Mouse (Mus musculus): ENCODE measurements around the gene Slc7a1. TPM values are rescaled to one million over a fixed set of nuclear protein-coding genes. Genes with fewer than 3 reads are reported as not detected.

The Slc7a1 gene
- total RNA-seq, 2 experiments from 2014 or later = 15.3 to 36.0 TPM

- no peak for ATAC-seq (replicated peaks; ENCODE audit: poor library complexity)
Measured at GRCm38 (mm10) chr5:148371375-148371774, 28.3 kb downstream of the Slc7a1 start.

GRCm38 (mm10) chr5:148370624-148371023 lies 29.1 kb downstream of the Slc7a1 start:
- ATAC-seq (replicated peaks; ENCODE audit: poor library complexity) = peak; percentile 79

GRCm38 (mm10) chr5:148369178-148369577 lies 30.5 kb downstream of the Slc7a1 start:
- 0 out of 2 replicates have a peak, but pooled peaks have one; percentile 30 for ATAC-seq (replicated peaks; ENCODE audit: poor library complexity)

DNA sequence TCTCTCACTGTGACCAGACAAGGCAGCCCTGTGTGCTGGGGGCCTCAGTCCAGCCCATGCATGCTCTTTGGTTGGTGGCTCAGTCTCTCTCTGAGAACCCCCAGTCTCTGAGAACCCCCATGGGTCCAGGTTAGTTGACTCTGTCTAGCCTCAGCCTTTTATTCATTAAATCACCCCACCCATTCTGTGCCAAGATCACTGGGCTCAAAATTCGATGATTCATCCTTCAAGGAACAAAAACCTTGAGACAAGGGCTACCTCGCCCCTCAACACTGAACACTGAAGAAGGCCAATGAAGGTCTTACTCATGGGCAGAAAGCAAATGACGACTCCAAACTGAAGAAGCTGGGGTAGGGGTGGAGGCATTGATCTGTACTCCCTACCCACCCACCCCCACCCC lies 31.9 kb downstream of the Slc7a1 start:
- no peak for ATAC-seq (replicated peaks; ENCODE audit: poor library complexity)

DNA sequence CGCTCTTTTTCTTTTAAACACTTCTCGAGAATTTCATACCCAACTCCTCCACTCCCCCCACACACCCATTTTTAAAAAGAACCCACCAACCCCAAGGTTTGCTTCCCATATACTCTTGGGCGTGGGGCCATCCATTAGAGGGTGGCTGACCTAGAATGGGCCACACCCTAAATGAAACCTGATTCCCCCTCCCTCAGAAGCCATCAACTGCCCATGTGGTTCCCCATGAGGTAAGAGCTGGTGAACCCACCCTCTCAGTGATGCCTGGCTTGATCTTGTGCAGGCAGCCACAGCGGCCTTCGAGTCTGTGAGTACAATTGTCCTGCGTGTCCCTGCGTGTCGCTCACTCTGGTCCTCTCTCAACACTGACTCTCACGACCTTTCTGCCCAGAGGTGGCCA lies 33.2 kb downstream of the Slc7a1 start:
- ATAC-seq (replicated peaks; ENCODE audit: poor library complexity) = no peak

GRCm38 (mm10) chr5:148363441-148364113 lies 36.1 kb downstream of the Slc7a1 start:
- ATAC-seq (replicated peaks; ENCODE audit: poor library complexity) = peak; percentile 81

- ATAC-seq (replicated peaks; ENCODE audit: poor library complexity) = no peak
Measured at GRCm38 (mm10) chr5:148362296-148362695, 37.4 kb downstream of the Slc7a1 start.

- ATAC-seq (replicated peaks; ENCODE audit: poor library complexity) = no peak
Measured at GRCm38 (mm10) chr5:148361759-148362010, 38.0 kb downstream of the Slc7a1 start.

DNA sequence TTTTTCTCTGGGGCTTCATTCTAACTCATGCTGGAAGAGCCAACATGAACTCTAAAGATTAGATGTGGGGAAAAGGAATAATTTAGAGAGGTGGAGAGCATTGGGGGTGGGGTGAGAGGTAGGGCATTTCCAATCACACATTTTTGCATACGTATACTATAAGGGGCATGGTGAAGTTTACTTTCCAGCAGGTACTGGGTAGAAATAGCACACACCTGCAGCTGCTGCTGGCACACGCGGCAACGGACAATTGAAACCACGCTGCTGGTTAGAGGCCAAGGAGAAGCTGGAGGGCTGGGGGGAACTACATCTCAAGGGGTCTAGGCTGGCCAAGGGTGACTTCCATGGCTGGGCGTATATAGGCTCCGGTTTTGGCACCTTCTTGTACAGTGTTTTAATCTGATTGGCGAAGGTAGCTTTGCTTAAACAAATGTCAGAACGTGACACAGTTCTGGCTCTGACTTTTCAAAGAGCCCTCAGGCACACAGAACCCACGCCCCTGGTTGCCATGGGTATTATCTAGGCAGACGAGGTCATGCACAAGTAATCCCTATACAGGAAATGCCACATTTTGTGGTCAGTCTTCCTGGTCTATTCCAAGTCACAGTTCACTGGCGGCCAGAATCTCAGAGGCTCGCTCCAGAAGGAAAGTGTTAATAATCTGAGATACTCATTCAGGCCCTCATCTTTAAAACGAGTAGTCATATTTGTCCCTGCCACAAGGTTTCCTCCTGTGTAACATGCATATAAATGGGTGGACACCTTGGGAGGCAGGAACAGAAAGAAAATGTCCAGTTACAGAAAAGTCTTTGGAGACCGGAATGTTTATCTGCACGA lies 38.6 kb downstream of the Slc7a1 start:
- peak; percentile 59 for ATAC-seq (replicated peaks; ENCODE audit: poor library complexity)

DNA sequence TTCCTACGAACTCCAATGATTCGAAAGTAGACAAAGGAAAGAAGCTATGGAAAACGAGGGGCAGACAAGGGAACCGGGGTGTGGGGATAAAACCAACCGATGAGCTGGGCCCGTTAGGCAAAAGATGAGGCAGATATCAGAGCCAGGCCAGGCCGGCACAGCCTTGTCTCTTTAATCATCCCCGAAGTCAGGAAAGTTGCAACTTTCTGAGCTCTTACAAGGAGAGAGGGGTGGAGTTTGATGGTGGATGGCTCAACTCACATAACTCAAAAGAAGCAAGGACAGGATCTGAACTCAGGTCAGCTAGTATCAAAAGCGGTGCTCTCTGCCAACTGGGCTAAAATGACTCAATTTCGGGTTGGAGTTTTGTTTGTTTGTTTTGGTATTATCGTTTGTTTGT lies 40.6 kb downstream of the Slc7a1 start:
- ATAC-seq (replicated peaks; ENCODE audit: poor library complexity) = no peak

- ATAC-seq (replicated peaks; ENCODE audit: poor library complexity) = no peak
Measured at GRCm38 (mm10) chr5:148357168-148357567, 42.5 kb downstream of the Slc7a1 start.

DNA sequence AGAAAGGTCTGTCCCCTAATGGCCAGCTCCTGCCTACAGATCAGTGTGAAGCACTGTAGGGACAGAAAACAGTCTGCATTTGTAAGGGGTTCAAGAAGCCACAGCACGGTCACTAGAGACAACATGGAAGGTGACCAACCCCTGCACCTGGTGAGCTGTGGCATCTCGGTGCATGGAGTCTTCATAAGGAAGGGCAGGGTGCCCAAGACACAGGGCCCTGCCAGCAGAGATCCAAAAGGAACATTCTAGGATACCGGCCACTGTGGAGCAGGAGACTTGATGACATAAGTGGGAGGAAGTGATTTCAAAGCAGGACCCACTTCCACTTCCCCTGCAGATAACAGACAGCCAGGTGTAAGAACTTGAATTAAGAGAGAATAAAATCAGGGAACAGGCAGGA lies 43.9 kb downstream of the Slc7a1 start:
- no peak for ATAC-seq (replicated peaks; ENCODE audit: poor library complexity)

DNA sequence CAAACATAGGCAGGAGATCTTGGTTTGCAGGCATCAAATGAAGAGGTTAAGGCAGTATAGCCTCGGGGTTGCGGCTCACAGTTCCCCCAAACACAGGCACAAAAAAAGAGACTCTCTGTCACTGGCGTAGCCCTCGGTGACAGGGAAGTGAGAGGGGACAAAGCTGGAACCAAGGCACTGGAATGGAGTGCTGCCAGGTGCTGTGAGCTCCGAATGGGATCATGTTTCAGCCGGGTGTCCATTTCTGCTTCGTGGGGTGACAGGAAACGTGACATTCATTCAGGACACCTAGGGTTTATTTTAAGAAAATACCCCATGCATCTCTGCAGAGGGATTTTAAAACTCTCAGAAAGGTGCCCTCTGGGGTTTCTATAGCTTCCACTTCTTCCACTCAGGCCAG lies 45.2 kb downstream of the Slc7a1 start:
- no peak for ATAC-seq (replicated peaks; ENCODE audit: poor library complexity)

DNA sequence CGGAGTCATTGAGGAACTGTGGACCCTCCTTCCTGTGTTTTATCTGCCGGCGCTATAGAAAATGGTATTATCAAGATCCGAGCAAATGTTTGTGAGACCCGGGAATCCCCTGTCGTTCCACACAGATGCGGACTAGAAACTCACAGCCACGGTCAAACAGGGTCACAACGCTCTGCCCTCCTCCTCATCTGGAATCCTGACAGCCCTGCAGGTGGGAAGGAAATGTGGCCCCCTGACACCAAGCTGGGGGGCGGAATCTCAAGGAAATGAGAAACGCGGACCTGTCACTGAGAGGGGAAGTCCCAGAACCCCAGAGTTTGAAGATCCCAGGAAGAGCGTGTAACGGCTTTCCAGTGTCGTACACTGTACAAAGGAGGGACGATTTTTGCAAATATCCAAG lies 46.3 kb downstream of the Slc7a1 start:
- ATAC-seq (replicated peaks; ENCODE audit: poor library complexity) = no peak

GRCm38 (mm10) chr5:148349327-148350011 lies 50.2 kb downstream of the Slc7a1 start:
- no peak for ATAC-seq (replicated peaks; ENCODE audit: poor library complexity)

DNA sequence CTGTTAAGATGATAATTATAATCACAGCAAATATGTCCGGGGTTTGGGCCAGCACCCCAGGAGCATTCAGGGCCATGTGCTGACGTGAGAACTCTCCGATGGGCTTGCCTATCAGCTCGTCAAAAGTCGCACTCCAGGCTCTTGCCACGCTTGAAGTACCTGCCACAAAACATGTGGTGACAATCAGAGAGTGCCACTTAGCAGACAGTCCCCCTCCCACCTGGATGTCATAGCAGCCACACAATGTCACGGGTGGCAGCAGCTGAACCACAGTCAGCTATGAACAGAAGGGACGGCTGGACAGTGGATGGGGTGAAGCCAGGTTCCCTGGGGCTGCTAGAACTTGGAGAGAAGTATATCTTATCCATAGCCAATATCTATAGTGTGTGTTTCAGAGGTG lies 51.6 kb downstream of the Slc7a1 start:
- ATAC-seq (replicated peaks; ENCODE audit: poor library complexity) = no peak

DNA sequence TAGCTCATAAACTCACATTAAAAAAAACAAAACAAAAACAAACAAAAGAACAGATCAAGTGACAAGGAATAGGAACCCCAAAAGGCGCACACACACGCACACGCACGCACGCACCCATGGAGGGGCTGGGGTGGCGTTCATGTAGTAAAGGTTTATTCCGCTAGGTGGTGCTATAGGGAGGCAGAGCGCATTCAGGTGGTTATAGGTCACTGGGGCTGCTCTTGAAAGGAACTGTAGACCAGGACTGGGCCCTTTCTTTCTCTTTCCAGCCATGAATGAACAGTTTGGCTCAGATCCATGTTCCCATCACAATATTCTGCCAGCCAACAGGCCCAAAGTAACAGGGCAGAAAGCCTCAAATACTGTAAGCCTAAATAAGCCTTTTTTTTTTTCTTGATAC lies 53.2 kb downstream of the Slc7a1 start:
- ATAC-seq (replicated peaks; ENCODE audit: poor library complexity) = peak; percentile 73

DNA sequence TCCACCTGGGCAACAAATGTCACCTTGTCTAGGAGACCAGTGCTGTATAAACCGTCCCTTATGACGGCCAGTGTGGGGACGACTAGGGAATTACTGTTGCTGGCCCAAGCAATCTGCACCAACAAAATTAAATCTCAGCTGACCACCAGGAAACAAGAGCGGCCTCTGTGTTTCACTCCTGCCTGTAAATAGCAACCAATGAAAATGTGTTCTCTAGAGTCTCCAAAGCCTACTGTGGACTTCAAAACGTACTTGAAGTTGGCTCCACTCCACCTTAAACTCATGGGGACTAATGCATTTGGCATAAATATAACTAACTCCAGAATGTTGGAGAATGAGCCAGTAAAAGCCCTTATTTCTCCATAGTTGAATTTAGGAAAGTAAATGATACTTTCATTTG lies 55.3 kb downstream of the Slc7a1 start:
- no peak for ATAC-seq (replicated peaks; ENCODE audit: poor library complexity)

DNA sequence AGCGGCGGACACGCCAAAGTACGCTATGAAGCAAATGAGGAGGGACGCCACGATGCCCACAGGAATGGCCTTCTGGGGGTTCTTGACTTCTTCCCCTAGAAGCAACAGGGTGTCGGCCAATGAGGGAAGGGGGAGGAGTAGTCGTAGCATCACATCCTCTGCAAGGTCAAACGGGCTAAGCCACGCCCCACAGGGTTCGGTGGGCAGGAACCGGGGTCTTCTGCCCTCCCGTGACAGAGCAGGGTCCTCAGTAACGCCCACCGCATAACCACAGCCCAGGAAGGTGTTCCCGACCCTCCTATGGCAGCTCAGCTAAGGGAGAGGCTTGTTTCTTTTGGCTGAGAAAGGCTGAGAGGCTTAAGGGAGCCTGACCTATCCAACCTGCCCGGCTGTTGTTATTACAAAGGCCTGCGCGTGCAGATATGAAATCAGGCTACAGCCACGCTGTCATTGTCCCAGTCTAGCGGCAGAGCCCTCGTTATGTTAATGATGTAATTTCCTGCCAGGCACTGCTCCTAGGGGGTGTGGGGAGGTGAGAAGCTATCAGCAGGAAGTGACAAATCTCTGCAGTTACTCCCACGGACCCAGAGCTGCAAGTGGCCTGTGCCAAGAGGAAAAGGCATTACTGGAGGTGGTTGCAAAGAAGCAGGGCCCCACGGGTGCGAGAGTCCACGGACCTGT lies 57.5 kb downstream of the Slc7a1 start:
- peak; percentile 90 for ATAC-seq (replicated peaks; ENCODE audit: poor library complexity)

DNA sequence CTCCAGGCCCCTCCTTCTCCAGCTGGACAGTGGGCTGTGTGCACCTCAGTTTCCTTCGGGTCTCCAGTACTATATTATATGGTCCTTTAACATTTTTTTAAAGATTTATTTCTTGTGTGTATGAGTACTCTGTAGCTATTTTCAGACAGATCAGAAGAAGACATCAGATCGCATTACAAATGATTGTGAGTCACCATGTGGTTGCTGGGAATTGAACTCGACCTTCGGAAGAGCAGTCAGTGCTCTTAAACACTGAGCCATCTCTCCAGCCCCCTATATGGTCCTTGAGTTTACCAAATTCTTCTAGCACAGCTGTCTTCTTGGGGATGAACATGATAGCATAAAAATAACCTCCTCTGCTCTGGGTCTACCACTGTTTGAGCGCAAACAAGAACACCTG lies 60.6 kb downstream of the Slc7a1 start:
- ATAC-seq (replicated peaks; ENCODE audit: poor library complexity) = no peak

- ATAC-seq (replicated peaks; ENCODE audit: poor library complexity) = peak; percentile 89
Measured at GRCm38 (mm10) chr5:148332622-148332974, 67.1 kb downstream of the Slc7a1 start.
